Mouse (Mus musculus): ENCODE data around the gene Sec16a. TPM values are rescaled to one million over a fixed set of nuclear protein-coding genes. Genes with fewer than 3 reads are reported as not detected.

The Sec16a gene
- polyA plus RNA-seq (2012; rRNA removed), result 36.5 and 43.9 TPM in 2 replicates

GRCm38 (mm10) chr2:26444946-26445665 is at the start of gene Sec16a:
Gene Sec16a (minus strand): TSS chr2:26445216.

DNA sequence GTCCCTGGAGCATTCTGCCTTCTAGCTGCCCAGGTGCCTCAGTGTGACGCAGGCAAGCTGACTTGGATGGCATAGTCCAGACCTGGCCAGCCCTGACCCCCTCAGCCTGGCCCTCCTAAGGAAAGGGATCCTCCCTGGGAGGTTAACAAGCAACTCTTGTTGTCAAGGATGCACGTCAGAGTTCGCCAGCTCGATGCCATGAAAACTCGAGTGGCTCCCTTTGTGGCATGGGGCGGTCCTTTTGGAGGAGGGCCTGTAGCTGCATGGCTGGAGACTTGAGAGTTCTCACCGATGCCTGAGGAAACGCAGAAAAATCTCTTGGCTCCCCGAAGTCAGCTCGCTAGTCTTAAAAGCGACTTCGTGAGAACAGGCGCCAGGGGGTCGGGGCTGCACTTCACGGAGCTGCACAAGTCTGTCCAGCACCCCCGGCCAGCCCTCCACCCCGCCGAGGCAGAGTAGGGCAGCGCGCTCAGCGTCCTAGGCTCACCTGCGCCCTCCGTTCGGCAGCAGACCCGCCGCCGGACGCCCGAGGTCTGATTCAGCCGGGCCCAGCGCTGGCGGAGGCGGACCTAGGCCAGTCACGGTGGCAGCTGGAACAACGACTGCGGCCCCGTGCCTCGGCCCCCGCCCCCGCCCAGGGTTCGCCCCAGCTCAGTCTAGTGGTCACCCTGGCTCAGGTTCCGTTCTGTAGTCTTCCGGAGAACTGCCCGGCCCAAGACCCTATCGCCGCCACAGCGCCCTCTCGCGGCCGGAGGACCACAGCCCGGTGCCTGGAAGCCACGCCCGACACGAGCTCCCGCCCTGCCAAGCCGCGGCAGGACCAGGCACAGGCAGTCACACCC is 36.3 kb downstream of the Sec16a start, which contains the start of gene Inpp5e:
Inpp5e (minus strand) TSS at position 689 of the 842 bp plus-strand sequence.

GRCm38 (mm10) chr2:26389154-26389690 is 55.8 kb downstream of the Sec16a start, which contains the start of the genes Entr1 and Pmpca:
Gene Entr1 (minus strand): TSS chr2:26389316.
Gene Pmpca (plus strand): TSS chr2:26389339.

GRCm38 (mm10) chr2:26380131-26380771 is 64.8 kb downstream of the Sec16a start, which contains the start of gene Snapc4:
Gene Snapc4 (minus strand): TSS chr2:26380653.

GRCm38 (mm10) chr2:26360772-26361171 is 84.2 kb downstream of the Sec16a start, which contains the start of gene Card9:
Gene Card9 (minus strand): TSS chr2:26360918.

Other genes starting within 250 kb of the Sec16a start
- 1.7 and 5.5 TPM in 2 replicates for gene Lhx3, start 236.9 kb downstream of the Sec16a start, polyA plus RNA-seq (2012; rRNA removed)
- gene Qsox2, start 207.7 kb downstream of the Sec16a start, polyA plus RNA-seq (2012; rRNA removed), result 16.9 and 17.4 TPM in 2 replicates
- gene Ccdc187, start 150.7 kb downstream of the Sec16a start, polyA plus RNA-seq (2012; rRNA removed), result 0.53 and 0.64 TPM in 2 replicates
- 90.4 and 91.8 TPM in 2 replicates for gene Gpsm1, start 129.7 kb downstream of the Sec16a start, polyA plus RNA-seq (2012; rRNA removed)
- 29.9 and 41.4 TPM in 2 replicates for gene Dnlz, start 93.1 kb downstream of the Sec16a start, polyA plus RNA-seq (2012; rRNA removed)
- gene Card9, start 84.3 kb downstream of the Sec16a start, polyA plus RNA-seq (2012; rRNA removed), result 2.5 and 3.2 TPM in 2 replicates
- 38.3 and 45.5 TPM in 2 replicates for gene Snapc4, start 64.6 kb downstream of the Sec16a start, polyA plus RNA-seq (2012; rRNA removed)
- gene Entr1, start 55.9 kb downstream of the Sec16a start, polyA plus RNA-seq (2012; rRNA removed), result 171 and 203 TPM in 2 replicates
- 113 and 121 TPM in 2 replicates for gene Pmpca, start 55.9 kb downstream of the Sec16a start, polyA plus RNA-seq (2012; rRNA removed)
- 37.1 and 43.5 TPM in 2 replicates for gene Inpp5e, start 36.0 kb downstream of the Sec16a start, polyA plus RNA-seq (2012; rRNA removed)
- 38.0 and 39.8 TPM in 2 replicates for gene Notch1, start 71.4 kb upstream of the Sec16a start, polyA plus RNA-seq (2012; rRNA removed)
- gene Egfl7, start 134.8 kb upstream of the Sec16a start, polyA plus RNA-seq (2012; rRNA removed), result 105 and 158 TPM in 2 replicates
- gene Gm20532, start 141.4 kb upstream of the Sec16a start, polyA plus RNA-seq (2012; rRNA removed), result not detected in 2 replicates
- gene Agpat2, start 159.2 kb upstream of the Sec16a start, polyA plus RNA-seq (2012; rRNA removed), result 5.7 and 11.7 TPM in 2 replicates
- gene Fam69b, start 183.2 kb upstream of the Sec16a start, polyA plus RNA-seq (2012; rRNA removed), result 28.6 and 42.2 TPM in 2 replicates
- not detected in 2 replicates for gene Lcn4, start 226.1 kb upstream of the Sec16a start, polyA plus RNA-seq (2012; rRNA removed)

All from central nervous system, embryonic 11.5 days (tissue).